Mouse (Mus musculus) v-Abl transformed pro-B cells (cell line): Measurements from ENCODE around the gene Serpinb6b.

ENCODE experiments used
- in situ Hi-C, 2 experiments: fragments of 400-800 bp; cut with MboI; formaldehyde crosslinking; loops; one replicate each; pipeline ENCODE4 v1.15.1; 2025; ENCODE audit not compliant: unreplicated experiment in 2 of 2

Gene Serpinb6b

DNA sequence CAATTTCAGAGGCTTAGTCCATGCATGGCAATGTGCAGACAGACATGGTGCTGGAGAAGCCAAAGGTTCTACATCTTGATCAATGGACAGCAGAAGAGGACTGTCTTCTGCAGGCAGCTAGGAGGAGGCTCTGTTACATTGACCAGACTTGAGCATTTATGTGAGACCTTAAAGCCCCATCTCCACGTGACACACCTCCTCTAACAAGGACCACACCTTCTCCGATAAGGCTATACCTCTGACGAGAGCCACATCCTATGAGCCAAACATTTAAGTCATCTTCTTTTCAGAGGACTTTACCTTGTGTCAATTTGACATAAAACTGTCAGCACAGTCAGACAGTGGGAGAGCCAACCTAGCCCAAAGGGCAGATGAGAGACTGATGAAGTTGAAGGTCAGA, 5.8 kb downstream of the Serpinb6b start:
- in situ Hi-C loops: no loop called here

DNA sequence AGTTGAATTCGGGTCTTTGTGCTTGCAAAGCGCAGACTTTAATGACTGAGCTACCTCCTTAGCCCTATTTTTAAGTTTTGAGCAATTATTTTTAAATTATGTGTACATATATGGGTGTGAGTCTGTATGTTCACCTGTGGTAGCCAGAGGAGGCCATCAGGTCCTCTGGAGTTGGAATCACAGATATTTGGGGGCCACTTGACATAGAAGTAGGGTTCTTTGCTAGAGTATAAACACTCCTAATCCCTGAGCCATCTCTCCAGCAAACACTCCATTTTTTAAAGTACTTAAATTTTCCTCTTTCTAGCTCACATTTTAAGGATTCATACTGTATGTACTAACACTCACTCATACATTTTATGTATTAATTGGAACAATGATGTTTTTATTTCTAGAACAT, 9.3 kb downstream of the Serpinb6b start:
- in situ Hi-C loops: no loop called here

- in situ Hi-C loops: no loop called here
These were observed 10.0 kb downstream of the Serpinb6b start for GRCm38 (mm10) chr13:32974889-32975460.

DNA sequence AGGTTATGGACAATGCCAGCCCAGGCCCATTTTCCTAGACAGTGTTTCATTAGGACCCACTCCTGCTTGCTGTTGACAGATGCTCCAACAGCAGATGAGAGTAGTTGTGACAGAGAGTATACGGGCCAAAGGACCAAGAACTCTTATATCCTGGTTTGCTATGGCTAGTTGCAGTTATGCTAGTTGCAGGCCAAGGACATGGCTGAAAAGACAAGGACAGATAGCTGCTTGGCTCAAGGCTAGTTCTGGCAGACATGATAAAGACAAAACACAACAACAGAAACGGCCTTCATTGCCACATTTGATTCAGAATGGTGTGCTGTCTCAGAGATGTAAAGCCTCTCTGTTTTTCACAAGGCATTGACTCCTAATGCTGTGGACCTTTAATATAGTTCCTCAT, 10.7 kb downstream of the Serpinb6b start:
- in situ Hi-C loops: no loop called here

GRCm38 (mm10) chr13:32982556-32983042, 17.6 kb downstream of the Serpinb6b start:
- in situ Hi-C loops: no loop called here

DNA sequence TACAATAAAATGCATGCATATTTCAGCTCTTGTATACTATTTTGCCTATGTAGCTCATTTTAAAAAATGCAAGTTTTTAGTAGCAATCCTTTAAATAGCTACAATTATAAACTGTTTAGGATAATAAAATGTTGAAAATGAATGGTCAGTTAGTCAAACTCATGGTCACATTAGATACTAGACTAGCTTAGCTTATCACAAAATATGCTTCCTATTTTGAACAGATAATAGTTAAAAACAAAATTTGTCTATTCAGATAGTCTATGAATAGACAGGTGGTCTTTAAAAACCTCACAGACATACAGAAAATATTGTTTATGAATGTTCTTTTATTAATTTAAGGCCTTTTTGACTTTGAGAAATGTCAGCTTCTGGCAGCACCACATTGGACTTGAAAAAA, 21.2 kb downstream of the Serpinb6b start:
- in situ Hi-C loops: no loop called here

GRCm38 (mm10) chr13:32993152-32993893, 28.3 kb downstream of the Serpinb6b start:
- in situ Hi-C loops: no loop called here

GRCm38 (mm10) chr13:32993894-32994242, 28.9 kb downstream of the Serpinb6b start:
- in situ Hi-C loops: no loop called here

DNA sequence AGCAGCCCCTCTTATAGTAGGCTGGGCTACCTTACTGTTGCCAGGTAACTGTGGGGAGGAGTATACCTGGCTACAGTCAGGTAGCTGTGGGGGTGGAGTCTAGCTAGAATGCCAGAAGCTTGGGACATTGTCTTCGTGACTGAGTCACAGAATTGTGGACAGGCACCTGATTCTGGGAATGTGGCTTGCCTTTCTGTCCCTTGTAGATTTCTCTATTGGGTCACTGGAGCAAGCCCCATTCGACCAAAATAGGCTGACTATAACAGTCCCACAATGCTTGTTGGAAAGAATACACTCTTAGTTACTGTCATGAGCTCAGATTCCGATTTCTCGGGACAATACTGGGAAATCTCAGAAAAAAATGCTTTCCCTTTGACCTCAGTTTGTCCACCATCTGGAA, 30.0 kb downstream of the Serpinb6b start:
- in situ Hi-C loops: no loop called here

DNA sequence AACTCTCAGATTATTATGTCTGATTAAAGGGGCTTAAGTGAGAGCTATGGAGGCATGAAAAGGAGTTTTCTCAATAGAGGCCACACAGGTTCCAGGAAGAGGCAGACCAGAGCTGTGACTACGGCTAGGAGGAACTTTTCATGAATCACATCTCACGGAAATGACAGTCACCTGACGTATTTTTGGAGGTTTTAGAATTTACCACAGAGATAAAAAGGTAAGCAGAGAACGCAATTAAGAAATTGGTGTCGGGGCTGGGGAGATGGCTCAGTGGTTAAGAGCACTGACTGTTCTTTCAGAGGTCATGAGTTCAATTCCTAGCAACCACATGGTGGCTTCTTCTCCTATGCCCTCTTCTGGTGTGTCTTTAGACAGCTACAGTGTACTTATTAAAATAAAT, 36.3 kb downstream of the Serpinb6b start:
- in situ Hi-C loops: loop anchor here (10.0 kb wide), 3 partner anchors 73 to 553 kb away; partner anchors contain the start of gene Serpinb1b (in 1 of the 2)

DNA sequence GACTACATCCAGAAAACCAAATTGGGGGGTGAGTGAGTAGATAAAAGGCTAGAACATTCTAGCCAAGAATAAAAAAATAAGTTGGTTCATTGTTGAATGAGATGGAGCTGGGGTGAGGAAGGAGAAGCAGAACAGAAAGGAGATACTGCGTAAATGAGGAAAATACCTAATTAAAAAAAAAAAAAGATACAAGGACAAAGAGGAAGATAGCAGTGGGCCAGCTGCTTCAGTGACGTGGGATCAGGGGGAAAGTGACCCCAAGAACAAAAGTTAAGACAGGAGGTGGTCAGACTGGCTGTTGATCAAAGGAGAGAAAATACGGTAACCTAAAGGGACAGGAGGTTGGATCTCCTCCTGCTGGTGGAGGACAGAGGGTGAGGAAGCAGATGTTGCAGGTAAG, 37.9 kb downstream of the Serpinb6b start, which contains the start of gene Serpinb9:
Serpinb9 (plus strand) TSS at position 301 of the 400 bp plus-strand sequence.
- in situ Hi-C loops: loop anchor here (10.0 kb wide), 3 partner anchors 72 to 552 kb away; partner anchors contain the start of gene Serpinb1b (in 1 of the 2)

DNA sequence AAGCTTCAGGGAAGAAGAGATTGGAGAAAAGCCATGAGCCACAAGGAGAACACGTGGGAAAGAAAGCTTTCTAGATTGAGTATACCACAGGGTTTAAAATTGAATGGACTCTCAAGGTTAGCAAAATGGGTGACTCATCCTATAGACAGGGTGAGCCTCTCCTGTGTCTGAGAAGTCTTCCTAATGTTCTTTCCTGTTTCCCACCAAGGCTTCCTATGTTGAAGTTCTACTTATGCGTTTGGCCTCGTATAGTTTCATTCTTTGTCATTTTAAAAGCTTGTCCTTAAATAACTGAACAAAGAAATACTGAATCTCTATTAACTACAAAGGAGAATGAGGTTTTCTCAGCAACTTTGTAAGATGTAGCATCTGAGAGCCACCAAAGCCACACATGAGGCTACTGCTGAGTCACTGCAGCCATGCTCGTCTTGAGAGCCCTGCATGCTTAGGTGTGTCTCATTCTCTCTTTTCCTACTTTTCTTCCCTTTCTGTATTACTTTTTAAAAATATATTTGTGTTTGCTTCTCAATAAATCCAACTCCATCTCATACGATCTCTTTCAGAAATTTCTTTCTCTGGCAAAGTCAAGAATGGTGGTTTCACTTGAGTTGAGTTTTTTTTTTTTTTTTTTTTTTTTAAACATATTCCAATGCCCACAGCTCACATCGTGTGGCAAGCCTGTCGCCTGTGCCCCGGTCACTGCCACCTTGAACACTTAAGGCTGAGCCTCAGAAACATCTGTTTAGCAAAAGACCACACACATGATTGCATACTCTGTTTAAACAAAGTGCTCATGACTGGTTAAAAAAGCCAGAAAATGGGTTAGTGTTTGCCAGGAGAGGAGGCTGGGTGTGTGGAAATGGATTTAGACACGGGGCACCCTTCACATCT, 38.8 kb downstream of the Serpinb6b start:
- in situ Hi-C loops: loop anchor here (10.0 kb wide), 3 partner anchors 71 to 551 kb away; partner anchors contain the start of gene Serpinb1b (in 1 of the 2)

- in situ Hi-C loops: loop anchor here (10.0 kb wide), 3 partner anchors 70 to 550 kb away; partner anchors contain the start of gene Serpinb1b (in 1 of the 2)
These were observed 39.6 kb downstream of the Serpinb6b start for GRCm38 (mm10) chr13:33004414-33005105.

- in situ Hi-C loops: loop anchor here (10.0 kb wide), 3 partner anchors 69 to 549 kb away; partner anchors contain the start of gene Serpinb1b (in 1 of the 2)
These were observed 40.6 kb downstream of the Serpinb6b start for GRCm38 (mm10) chr13:33005501-33006075.

- in situ Hi-C loops: loop anchor here (10.0 kb wide), 3 partner anchors 68 to 548 kb away; partner anchors contain the start of gene Serpinb1b (in 1 of the 2)
These were observed 41.5 kb downstream of the Serpinb6b start for GRCm38 (mm10) chr13:33006555-33006954.

DNA sequence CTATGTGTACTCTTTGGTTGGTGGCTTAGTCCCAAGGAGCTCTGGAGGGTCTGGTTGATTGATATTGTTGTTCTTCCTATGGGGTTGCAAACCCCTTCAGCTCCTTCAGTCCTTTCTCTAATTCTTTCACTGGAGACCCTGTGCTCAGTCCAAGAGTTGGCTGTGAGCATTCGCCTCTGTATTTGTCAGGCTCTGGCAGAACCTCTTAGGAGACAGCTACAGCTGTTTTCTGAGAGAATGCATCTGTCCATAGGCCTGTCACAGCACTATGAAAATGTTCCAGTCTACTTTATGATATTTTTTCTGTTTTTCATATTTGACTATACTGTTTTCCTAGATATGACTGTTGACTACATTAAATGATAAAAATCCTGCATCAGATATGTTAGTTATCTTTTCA, 47.4 kb downstream of the Serpinb6b start:
- in situ Hi-C loops: no loop called here

DNA sequence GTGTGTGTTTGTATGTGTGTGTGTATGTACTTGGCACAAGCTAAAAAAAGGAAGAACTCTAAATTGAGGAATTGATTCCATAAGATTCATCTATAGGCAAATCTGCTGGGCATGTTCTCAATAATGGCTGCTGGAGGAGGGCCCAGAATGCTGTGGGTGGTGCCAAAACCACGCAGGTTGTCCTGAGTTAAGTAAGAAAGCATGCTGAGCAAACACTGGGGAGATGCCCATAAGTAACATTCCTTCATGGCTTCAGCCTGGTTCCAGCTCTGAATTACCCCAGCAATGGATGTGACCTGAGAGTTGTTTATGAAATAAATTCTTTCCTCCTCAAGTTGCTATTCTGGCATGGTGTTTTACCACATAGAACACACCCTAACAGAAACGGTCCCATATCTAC, 48.3 kb downstream of the Serpinb6b start:
- in situ Hi-C loops: no loop called here

GRCm38 (mm10) chr13:33022371-33022770, 57.4 kb downstream of the Serpinb6b start:
- in situ Hi-C loops: no loop called here

DNA sequence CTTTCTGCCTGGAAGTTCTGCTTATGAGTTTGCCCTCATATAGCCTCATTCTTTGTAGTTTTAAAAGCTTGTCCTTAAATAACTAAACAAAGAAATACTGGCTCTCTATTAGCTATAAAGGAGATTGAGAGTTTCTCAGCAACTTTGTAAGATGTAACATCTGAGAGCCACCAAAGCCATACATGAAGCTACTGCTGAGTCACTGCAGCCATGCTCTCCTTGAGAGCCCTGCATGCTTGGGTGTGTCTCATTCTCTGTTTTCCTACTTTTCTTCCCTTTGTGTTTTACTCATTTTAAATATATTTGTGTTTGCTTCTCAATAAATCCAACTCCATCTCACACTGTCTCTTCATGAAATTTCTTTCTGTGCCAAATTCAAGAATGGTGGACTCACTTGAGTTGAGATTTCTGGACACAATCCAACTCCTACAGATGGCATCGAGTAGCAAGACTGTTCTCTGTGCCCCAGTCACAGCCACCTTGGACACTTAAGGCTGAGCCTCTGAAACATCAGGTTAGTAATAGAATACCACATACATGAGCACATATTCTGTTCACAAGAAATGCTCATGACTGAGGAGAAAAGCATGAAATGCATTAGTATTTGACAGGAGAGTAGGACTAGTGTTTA, 61.5 kb downstream of the Serpinb6b start:
- in situ Hi-C loops: no loop called here
